Mouse (Mus musculus): Measurements from ENCODE around the gene Kif9.

DNA sequence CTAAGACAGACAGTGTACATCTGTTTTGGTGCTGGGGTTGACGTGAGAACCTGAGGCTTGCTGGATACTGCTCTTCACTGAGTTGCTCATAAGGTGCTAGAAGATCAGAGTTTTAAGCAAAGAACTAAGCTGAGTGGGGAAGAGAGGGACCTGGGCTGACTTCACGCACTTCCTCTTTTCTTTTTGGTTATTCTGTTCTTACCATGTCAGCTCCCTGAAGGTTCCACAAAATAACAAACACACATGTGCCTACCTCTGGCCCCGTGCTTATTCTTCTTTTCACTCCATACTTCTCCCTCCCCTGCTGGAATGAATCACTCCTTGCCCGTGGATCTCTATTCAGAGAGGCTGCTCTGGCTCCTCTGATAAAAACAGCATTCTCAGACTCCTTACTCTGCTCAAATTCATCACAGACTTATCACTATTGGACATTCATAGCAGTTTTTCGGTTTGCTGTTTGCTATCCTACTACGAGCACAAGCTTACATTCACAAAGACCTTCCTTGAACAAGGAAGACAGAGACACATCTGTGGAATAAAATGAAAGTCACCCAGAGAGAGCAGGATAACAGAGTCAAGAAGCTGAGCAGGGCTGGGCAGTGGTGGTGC, 12.7 kb upstream of the Kif9 start:
- TF ChIP-seq ZC3H11A (IDR thresholded peaks at IDR 0.05; ENCODE audit: borderline replicate concordance, low read depth, low read length), result no peak
- no peak for TF ChIP-seq ZNF384 (IDR thresholded peaks at IDR 0.05; ENCODE audit: low read depth, low read length)
- TF ChIP-seq HCFC1 (IDR thresholded peaks at IDR 0.05; ENCODE audit: borderline replicate concordance, insufficient read depth, low read length), result no peak
- TF ChIP-seq MAFK (IDR thresholded peaks at IDR 0.05; ENCODE audit: insufficient read depth, low read depth, low read length), result no peak
- no peak for TF ChIP-seq CHD2 (IDR thresholded peaks at IDR 0.05; ENCODE audit: low read depth, low read length)
